Mouse (Mus musculus): ENCODE data around the gene Pacsin1. TPM values are rescaled to one million over a fixed set of nuclear protein-coding genes. Genes with fewer than 3 reads are reported as not detected.

Pacsin1 gene
- total and polyA plus RNA-seq, 2 experiments = 0.23 TPM; not detected in 1

GRCm38 (mm10) chr17:27613016-27613415 lies 42.3 kb upstream of the Pacsin1 start:
- Histone ChIP-seq H3K27ac (replicated peaks; ENCODE audit: insufficient read depth, low read depth, low read length) (no peak overlapping the region), H3K9ac (ENCODE audit: low read depth, low read length) (no peak overlapping the region), H3K36me3 (ENCODE audit: control insufficient read depth, insufficient read depth, low read length) (no peaks in the 10 kb centered on the region), H3K4me3 (ENCODE audit: insufficient read depth, low read depth, low read length) (no peak overlapping the region), H3K27me3 (ENCODE audit: control insufficient read depth, insufficient read depth, low read length) (no peaks in the 10 kb centered on the region), H3K79me2 (ENCODE audit: control insufficient read depth, insufficient read depth, low read length) (peaks cover 73% of the 10 kb centered on the region), H3K4me1 (ENCODE audit: control insufficient read depth, insufficient read depth, low read length) (peaks cover 8% of the 10 kb centered on the region)
- WGBS = 63% methylated on average over 4 of the region's 4 CpGs
- DNase-seq (ENCODE audit: extremely low read depth, low read depth, low spot score) = no peak
- TF ChIP-seq POLR2A (IDR thresholded peaks at IDR 0.05; ENCODE audit: extremely low read depth, insufficient read depth, low read length) = no peak
- no peak for TF ChIP-seq CTCF (IDR thresholded peaks at IDR 0.05; ENCODE audit: low read depth, low read length)

DNA sequence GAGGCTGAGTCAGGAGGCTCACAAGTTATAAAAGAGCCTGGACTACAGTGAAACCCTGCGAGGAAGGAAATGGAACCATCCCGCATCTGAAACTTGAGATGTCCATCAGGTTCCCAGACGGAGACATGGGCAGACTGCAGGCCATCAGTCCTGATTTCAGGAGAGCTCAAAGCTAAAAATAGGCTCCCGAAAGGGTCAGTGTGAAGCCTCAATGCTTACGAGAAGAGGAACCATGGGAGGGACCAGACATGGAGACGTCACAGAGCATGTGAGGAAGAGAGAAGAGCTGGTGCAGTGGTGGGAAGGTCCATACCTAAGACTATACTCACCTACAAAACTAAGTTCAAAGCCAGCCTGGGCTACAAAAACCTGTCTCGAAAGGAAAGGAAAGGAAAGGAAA lies 39.9 kb upstream of the Pacsin1 start:
- no peak overlapping the region for H3K9ac ChIP-seq (ENCODE audit: low read depth, low read length)
- H3K27ac ChIP-seq (replicated peaks; ENCODE audit: insufficient read depth, low read depth, low read length) = no peak overlapping the region
- peaks cover 78% of the 10 kb centered on the region for H3K79me2 ChIP-seq (ENCODE audit: control insufficient read depth, insufficient read depth, low read length)
- 79% methylated on average over 7 of the region's 7 CpGs for WGBS
- H3K36me3 ChIP-seq (ENCODE audit: control insufficient read depth, insufficient read depth, low read length) = no peaks in the 10 kb centered on the region
- H3K27me3 ChIP-seq (ENCODE audit: control insufficient read depth, insufficient read depth, low read length) = no peaks in the 10 kb centered on the region
- TF ChIP-seq POLR2A (IDR thresholded peaks at IDR 0.05; ENCODE audit: extremely low read depth, insufficient read depth, low read length) (no peak), CTCF (IDR thresholded peaks at IDR 0.05; ENCODE audit: low read depth, low read length) (no peak)
- DNase-seq (ENCODE audit: extremely low read depth, low read depth, low spot score) = no peak
- H3K4me1 ChIP-seq (ENCODE audit: control insufficient read depth, insufficient read depth, low read length) = peaks cover 6% of the 10 kb centered on the region
- no peak overlapping the region for H3K4me3 ChIP-seq (ENCODE audit: insufficient read depth, low read depth, low read length)

- Histone ChIP-seq H3K4me3 (ENCODE audit: insufficient read depth, low read depth, low read length) (no peak overlapping the region), H3K79me2 (ENCODE audit: control insufficient read depth, insufficient read depth, low read length) (peaks cover 50% of the 10 kb centered on the region), H3K36me3 (ENCODE audit: control insufficient read depth, insufficient read depth, low read length) (no peaks in the 10 kb centered on the region), H3K4me1 (ENCODE audit: control insufficient read depth, insufficient read depth, low read length) (peaks cover 8% of the 10 kb centered on the region), H3K27me3 (ENCODE audit: control insufficient read depth, insufficient read depth, low read length) (no peaks in the 10 kb centered on the region), H3K9ac (ENCODE audit: low read depth, low read length) (no peak overlapping the region), H3K27ac (replicated peaks; ENCODE audit: insufficient read depth, low read depth, low read length) (no peak overlapping the region)
- WGBS = 42% methylated on average over 8 of the region's 8 CpGs
- DNase-seq (ENCODE audit: extremely low read depth, low read depth, low spot score) = no peak
- TF ChIP-seq CTCF (IDR thresholded peaks at IDR 0.05; ENCODE audit: low read depth, low read length) (no peak), POLR2A (IDR thresholded peaks at IDR 0.05; ENCODE audit: extremely low read depth, insufficient read depth, low read length) (no peak)
These were observed 34.1 kb upstream of the Pacsin1 start for GRCm38 (mm10) chr17:27621161-27621560.

DNA sequence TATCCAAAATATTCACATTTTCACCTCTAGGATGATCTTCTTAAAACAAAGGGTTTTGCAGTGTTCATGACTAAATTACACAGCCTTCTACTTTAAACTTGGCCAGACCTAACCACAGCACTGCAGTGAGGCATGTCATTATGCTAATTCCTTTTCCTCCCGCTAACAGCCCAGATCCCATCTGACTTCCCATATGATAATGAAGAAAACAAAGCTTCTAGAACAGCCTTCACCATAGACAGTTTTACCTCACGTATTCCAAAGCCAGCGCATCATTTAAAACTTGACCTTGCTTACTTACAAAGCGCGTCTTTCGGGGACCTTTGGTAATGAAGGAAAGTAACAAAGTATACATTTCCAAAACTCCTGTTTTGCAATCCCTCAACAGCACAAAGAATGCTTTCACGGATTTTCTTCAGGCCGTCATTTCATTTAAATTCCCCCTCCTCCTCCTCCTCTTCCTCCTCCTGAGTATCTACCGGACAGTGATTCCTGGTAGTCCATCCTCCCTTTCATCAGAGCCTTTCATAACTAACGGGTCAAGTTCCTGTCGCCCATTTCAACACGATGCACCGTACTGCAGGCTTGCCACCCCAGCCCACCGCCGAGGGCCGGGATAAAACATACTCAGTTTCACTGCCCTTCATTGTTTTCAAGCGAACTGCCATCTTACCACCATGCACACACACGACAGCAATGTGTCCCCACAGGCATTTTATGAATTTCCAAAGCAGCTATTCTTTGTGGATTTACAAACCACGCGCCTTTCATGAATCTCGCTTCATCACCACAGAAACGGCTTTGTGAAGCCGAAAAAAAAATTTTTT lies 33.4 kb upstream of the Pacsin1 start:
- peak; percentile 47 for DNase-seq (ENCODE audit: extremely low read depth, low read depth, low spot score)
- Histone ChIP-seq H3K36me3 (ENCODE audit: control insufficient read depth, insufficient read depth, low read length) (no peaks in the 10 kb centered on the region), H3K9ac (ENCODE audit: low read depth, low read length) (peak overlapping the region; percentile 75), H3K4me3 (ENCODE audit: insufficient read depth, low read depth, low read length) (peak overlapping the region; percentile 94), H3K4me1 (ENCODE audit: control insufficient read depth, insufficient read depth, low read length) (peaks cover 10% of the 10 kb centered on the region), H3K27me3 (ENCODE audit: control insufficient read depth, insufficient read depth, low read length) (no peaks in the 10 kb centered on the region), H3K27ac (replicated peaks; ENCODE audit: insufficient read depth, low read depth, low read length) (peak overlapping the region; percentile 59), H3K79me2 (ENCODE audit: control insufficient read depth, insufficient read depth, low read length) (peaks cover 44% of the 10 kb centered on the region)
- WGBS = 6% methylated on average over 23 of the region's 23 CpGs
- TF ChIP-seq POLR2A (IDR thresholded peaks at IDR 0.05; ENCODE audit: extremely low read depth, insufficient read depth, low read length) = no peak
- TF ChIP-seq CTCF (IDR thresholded peaks at IDR 0.05; ENCODE audit: low read depth, low read length) = no peak

DNA sequence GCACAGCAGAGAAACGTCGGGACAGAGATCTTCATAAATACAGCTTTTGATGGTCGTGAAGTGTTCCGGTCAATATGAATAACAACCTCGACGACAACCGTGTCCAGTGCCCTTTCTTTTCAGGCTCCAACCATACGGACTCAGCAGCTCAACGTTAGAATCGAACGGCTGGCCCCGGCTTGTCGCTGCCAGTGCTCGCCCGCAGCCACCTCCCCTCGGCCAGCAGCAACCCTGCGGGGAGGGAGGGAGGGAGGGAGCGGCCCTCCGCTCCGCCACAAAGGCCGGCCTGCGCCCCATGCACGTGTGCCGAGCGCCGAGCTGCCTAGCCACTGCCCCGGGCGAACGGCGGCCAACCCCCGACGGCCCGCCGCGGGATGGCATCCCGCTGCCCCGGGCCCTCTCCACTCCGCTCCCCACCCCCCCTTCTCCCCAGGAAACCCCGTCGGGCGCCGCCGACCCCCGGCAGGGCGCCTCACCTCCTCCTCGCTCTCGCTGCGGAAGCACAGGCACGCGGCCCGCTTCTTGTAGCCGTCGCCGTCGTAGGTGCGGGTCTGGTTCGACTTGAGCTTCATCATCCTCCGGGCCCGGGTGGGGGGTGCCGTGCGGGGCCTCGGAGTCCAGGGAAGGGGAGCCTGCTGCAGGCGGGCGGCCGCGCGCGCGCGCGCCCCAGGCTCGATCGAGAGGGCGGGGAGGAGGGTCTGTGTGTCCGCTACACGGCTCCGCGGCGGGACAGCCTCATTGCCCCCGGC lies 32.5 kb upstream of the Pacsin1 start:
- peaks cover 39% of the 10 kb centered on the region for H3K79me2 ChIP-seq (ENCODE audit: control insufficient read depth, insufficient read depth, low read length)

More for the DNA sequence above, 32.5 kb upstream of the Pacsin1 start:
- H3K27ac ChIP-seq (replicated peaks; ENCODE audit: insufficient read depth, low read depth, low read length) = peak overlapping the region; percentile 80
- peak; percentile 45 for DNase-seq (ENCODE audit: extremely low read depth, low read depth, low spot score)
- peak overlapping the region; percentile 97 for H3K9ac ChIP-seq (ENCODE audit: low read depth, low read length)
- under 1% methylated on average over 77 of the region's 80 CpGs for WGBS
- no peak for TF ChIP-seq POLR2A (IDR thresholded peaks at IDR 0.05; ENCODE audit: extremely low read depth, insufficient read depth, low read length)
- TF ChIP-seq CTCF (IDR thresholded peaks at IDR 0.05; ENCODE audit: low read depth, low read length) = no peak
- H3K4me3 ChIP-seq (ENCODE audit: insufficient read depth, low read depth, low read length) = peak overlapping the region; percentile 94
- H3K36me3 ChIP-seq (ENCODE audit: control insufficient read depth, insufficient read depth, low read length) = no peaks in the 10 kb centered on the region
- H3K4me1 ChIP-seq (ENCODE audit: control insufficient read depth, insufficient read depth, low read length) = peaks cover 10% of the 10 kb centered on the region
- H3K27me3 ChIP-seq (ENCODE audit: control insufficient read depth, insufficient read depth, low read length) = no peaks in the 10 kb centered on the region
